Mouse (Mus musculus) embryo, embryonic 11 days (tissue): ENCODE results near the gene Madcam1.
"Not testable (repeated sequence)": the region's sequence is repeated elsewhere in the genome, so short reads cannot be mapped to it uniquely, and the experiment has no call there.

Experiments
- DNase-seq: peaks from one replicate; pipeline ENCODE4 v3.0.0-alpha.2; 2015

Gene Madcam1

GRCm38 (mm10) chr10:79691986-79692548, 27.7 kb downstream of the Madcam1 start:
- DNase-seq: no peak

- DNase-seq: no peak
These were observed 29.4 kb downstream of the Madcam1 start for GRCm38 (mm10) chr10:79693580-79694378.

GRCm38 (mm10) chr10:79694379-79694655, 30.0 kb downstream of the Madcam1 start:
- DNase-seq: no peak

- peak; percentile 80 for DNase-seq
These were observed 31.1 kb downstream of the Madcam1 start for GRCm38 (mm10) chr10:79695231-79696128.

GRCm38 (mm10) chr10:79696129-79696651, 31.8 kb downstream of the Madcam1 start:
- no peak for DNase-seq

GRCm38 (mm10) chr10:79697916-79698315, 33.6 kb downstream of the Madcam1 start:
- DNase-seq: no peak

GRCm38 (mm10) chr10:79698459-79698858, 34.1 kb downstream of the Madcam1 start:
- no peak for DNase-seq

- no peak for DNase-seq
These were observed 36.3 kb downstream of the Madcam1 start for GRCm38 (mm10) chr10:79700676-79701075.

GRCm38 (mm10) chr10:79701443-79702129, 37.2 kb downstream of the Madcam1 start:
- DNase-seq: peak; percentile 36

GRCm38 (mm10) chr10:79702970-79703369, 38.6 kb downstream of the Madcam1 start:
- not testable (repeated sequence) for DNase-seq

GRCm38 (mm10) chr10:79703541-79703940, 39.2 kb downstream of the Madcam1 start:
- no peak for DNase-seq

GRCm38 (mm10) chr10:79704065-79704969, 40.0 kb downstream of the Madcam1 start, which contains the start of gene Bsg:
TSS of gene Bsg (plus strand) at chr10:79704491.
- peak; percentile 100 for DNase-seq

- DNase-seq: no peak
These were observed 40.6 kb downstream of the Madcam1 start for GRCm38 (mm10) chr10:79704970-79705360.

- DNase-seq: no peak
These were observed 41.6 kb downstream of the Madcam1 start for GRCm38 (mm10) chr10:79705951-79706350.

GRCm38 (mm10) chr10:79706406-79707094, 42.2 kb downstream of the Madcam1 start:
- no peak for DNase-seq

- DNase-seq: no peak
These were observed 42.8 kb downstream of the Madcam1 start for GRCm38 (mm10) chr10:79707162-79707561.

GRCm38 (mm10) chr10:79707759-79708158, 43.4 kb downstream of the Madcam1 start:
- no peak for DNase-seq

GRCm38 (mm10) chr10:79708668-79709067, 44.3 kb downstream of the Madcam1 start:
- DNase-seq: no peak

GRCm38 (mm10) chr10:79709307-79709706, 44.9 kb downstream of the Madcam1 start:
- DNase-seq: no peak

- DNase-seq: peak; percentile 54
These were observed 47.7 kb downstream of the Madcam1 start for GRCm38 (mm10) chr10:79712029-79712428.
